Mouse (Mus musculus) ES-E14 (cell line): ENCODE measurements at regions not wholly inside any gene's neighbourhood (a gene's known extent, or its start where the extent isn't known, plus 50 kb on each side); places are given as distances from the start of the nearest gene placed in this dataset.

Source experiments
- CHD2 ChIP-seq: IDR thresholded peaks from 2 replicates; pipeline ENCODE4 v1.6.1; 2014; ENCODE audit warnings: mild to moderate bottlenecking, low read depth, low read length, inconsistent platforms
- HCFC1 ChIP-seq: IDR thresholded peaks from 2 replicates; pipeline ENCODE4 v1.6.1; 2012; ENCODE audit warnings: low read length, inconsistent platforms, borderline replicate concordance; ENCODE audit not compliant: insufficient read depth
- ZC3H11A ChIP-seq: IDR thresholded peaks from 2 replicates; pipeline ENCODE4 v1.6.1; 2012; ENCODE audit warnings: low read depth, mild to moderate bottlenecking, inconsistent platforms, low read length, borderline replicate concordance
- ZNF384 ChIP-seq: IDR thresholded peaks from 2 replicates; pipeline ENCODE4 v1.6.1; 2012; ENCODE audit warnings: low read depth, low read length, inconsistent platforms

DNA sequence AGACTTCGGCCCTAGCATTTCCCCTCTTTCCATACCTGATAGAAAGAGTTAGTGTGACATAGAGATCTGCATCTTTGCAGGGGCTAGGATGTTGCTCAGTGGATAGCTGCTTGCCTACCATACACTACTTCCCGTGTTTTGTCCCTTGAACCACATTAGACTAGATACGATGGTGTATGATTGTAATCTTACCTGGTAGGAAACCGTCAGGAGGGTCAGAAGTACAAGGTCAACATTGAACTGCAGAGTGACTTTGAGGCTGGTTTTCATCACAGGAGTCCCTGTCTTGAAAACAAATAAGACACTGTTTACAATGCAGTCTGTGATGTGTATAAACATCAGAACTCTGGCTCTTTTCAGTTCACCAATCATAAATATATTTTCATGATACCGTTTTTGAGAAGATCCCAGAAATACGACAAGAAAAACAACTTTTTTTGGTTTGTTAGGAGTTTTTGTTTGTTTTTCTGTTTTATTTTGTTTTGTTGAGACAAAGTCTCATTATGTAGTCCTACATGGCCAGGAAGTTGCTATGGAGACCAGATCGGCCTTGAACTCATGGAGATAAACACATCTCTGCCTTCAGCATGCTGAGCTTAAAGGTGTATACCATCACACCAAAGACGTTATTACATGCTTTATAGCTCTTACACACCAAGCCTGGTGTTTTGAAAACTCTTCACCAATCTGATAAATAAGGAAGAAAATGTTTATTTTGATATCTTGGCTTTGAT, 81.2 kb upstream of the Dpyd start:
- TF ChIP-seq ZNF384: no peak
- TF ChIP-seq CHD2: no peak
- no peak for TF ChIP-seq HCFC1
- no peak for TF ChIP-seq ZC3H11A
